Mouse (Mus musculus) heart, adult 18-20 months (tissue): ENCODE results near the gene Mast4. TPM values are rescaled to one million over a fixed set of nuclear protein-coding genes. Genes with fewer than 3 reads are reported as not detected.
A peak's percentile ranks its signal among the peaks of the same experiment; 100 is the strongest.

Source experiments
- DNase-seq, 2 experiments: peaks; one replicate each; pipeline ENCODE4 v3.0.0; 2021 to 2022; ENCODE audit warnings: mixed read lengths in 1 of 2
- total RNA-seq, 2 experiments: library from RNA; stranded (reverse); gene quantifications; 2 replicates each; pipeline ENCODE4 v1.2.3; 2021

Mast4 gene
- total RNA-seq, 2 experiments from 2014 or later: 21.4 to 30.3 TPM

DNA sequence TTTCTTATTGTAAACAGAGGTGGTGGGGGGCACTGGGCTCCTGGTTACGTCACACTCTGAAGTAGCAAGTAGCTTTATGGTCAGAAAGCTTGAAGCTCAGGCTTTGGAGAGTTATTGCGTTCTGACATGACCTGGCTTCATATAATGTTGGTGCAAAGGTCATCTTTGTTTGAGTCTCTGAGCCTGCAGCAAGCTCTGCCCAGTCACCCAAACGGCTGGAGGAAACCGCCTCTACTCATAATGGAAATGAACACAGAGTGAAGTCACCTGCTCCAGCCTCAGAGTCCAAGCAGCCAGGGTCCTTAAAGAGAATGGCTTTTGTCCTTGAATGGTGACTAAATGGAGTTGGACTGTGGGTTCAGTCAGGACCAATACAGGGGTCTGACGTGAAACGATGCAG lies 529.1 kb downstream of the Mast4 start:
- no peak for DNase-seq

DNA sequence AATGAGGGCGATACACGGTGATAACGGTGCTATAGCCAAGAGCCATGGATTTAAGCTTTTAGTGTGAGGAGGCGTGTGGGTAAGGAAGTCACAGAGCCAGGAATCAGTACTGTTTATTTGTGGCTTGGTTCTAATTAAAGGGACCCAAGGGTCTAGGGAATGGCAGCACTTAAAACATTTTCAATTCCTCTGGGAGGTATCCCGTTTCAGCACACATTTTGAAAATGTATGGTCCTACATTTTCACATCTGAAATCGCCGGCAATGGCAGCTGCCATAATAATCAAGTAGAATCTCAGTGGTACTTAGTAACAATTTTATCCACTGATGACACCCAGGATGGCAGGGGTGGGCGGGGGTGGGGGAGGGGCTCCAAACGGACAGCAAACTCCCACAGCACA lies 531.1 kb downstream of the Mast4 start:
- DNase-seq: no peak

DNA sequence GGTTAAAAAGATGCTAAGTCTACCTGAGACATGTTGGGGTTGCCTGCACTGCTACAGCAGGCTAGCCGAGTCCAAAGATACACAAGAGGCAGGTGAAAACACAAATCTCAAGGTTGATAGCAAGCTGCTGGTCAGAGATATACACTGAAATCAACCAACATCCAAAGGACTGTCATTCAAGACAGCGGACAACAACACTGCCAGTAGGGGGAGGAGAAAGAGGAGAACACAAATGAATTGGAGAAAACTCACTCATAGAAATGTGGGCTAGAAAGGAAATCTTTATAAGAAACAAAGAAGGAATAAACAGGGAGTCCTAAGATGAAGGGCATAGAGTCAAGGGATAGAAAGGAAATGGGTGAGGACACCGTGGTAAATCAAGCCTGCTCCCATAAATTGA lies 542.1 kb downstream of the Mast4 start:
- no peak for DNase-seq

DNA sequence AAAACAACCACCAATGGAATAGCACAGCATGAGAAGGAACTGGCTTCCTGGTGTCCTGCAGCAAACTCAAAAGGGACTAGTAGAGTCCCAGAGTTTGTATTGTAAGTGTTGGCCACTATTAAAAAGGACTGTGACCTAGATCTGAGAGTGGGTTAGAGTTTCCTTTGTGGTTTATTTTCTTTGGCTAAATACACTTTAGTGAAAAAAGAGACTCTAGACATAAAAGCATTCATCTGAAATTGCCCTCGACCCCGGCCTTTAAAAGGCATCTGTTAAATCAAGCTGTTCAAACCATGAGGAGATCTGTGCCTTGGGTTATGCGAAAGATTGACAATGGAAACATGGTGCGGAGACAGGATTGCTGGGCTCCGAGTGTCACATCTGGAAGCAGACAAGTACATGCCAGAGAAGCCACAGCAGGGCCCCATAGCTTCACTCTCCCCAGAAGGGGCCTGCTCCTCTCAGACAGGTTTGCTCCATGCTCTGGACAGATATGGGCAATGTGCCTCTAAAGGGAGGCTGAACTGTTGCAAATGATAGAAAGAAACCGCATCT lies 543.6 kb downstream of the Mast4 start:
- no peak for DNase-seq

DNA sequence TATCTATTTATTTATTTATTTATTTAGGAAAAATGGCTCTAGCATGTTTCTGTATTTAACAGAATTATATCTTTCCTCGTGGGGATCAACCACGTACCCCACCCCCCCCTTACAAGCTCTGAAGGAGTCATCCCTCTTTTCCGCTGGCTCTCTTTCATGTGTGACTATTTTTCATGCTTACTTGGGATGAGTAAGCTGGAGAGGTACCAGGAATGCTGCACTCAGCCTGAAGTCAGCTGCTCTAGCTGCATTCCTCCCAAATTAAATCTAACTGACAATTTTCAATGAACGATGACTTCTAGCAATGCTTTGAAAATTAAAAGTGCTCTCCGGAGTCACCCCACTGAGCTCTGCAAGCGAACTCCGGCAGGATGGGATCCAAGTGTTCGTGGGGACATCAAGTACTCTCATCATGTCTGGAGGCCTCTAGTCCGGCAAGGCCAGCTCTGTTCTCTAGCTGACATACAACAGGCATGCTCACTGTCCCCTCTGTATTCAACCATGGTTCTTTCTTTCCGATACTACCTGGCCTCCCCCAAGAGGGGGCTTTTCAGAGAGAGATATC lies 547.5 kb downstream of the Mast4 start:
- no peak for DNase-seq

DNA sequence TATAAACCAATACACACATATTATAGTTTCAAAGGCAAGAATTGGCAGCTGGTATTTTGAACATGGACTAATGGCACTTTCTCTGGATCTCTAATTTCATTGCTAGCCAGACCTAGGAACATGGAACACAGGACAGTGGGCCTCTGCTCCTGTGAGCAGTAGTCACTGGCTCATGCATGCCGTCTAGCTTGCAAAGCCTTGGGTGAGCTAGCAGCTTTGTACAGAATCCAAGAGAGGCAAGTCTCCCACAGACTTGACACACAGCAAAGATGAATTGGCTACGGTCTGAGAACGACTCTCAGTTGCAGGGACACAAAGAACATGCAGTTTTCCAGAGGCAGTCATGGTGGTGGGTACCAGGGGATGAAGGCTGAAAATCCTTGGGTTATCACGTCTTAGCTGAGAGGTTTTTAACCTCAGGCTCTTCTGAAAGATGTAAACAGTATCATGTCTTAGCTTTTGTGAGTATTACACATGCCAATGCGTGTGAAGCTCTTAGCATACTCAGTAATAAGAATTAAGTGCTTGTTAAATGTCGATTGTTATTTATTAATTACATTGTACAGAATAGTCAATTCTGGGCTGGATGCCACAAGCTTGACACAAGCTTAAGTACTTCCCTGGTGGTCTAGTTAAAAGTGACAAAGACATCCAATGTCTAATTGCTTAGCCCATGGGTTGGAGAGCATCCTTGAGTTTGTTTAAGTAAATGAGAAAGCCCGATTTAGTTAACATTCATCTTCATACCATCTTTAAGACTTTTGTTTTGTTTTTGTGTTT lies 550.6 kb downstream of the Mast4 start:
- DNase-seq: no peak

DNA sequence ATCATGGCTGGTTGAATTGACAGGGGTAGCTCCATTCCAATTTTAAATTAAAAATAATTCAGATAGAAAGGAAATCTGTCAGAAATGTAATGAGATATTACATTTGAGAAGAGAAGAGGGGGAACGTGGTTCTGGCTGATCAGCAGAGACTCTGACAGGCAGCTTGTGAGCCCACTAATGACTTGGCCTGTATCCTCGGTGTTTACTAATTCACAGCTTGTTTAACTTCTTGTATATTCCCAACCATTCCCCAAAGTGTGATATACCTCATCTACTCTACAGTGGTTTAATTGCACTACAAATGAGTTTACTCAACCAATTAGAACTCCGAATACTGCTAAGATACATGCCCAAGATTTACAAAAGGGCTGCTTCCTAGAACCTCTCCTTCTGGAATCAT lies 555.0 kb downstream of the Mast4 start:
- no peak for DNase-seq

DNA sequence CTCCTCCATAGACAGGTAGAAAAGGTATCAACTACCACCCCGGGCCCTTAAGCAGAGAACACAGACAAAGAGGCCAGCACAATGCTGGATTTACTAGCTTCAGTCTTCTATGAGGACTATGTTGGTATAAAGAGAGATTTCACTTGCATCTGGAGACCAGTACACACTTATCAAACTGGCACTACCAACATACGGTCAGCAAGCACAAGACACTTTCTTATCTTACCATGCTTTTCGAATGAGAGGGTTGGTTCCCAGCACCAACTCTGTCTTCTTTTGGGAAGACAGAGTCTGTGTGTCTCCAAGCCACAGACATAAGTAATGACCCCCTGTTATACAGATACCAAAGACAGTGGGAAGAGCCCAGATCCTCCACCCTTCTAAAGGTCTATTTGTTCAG lies 555.4 kb downstream of the Mast4 start:
- DNase-seq: no peak

DNA sequence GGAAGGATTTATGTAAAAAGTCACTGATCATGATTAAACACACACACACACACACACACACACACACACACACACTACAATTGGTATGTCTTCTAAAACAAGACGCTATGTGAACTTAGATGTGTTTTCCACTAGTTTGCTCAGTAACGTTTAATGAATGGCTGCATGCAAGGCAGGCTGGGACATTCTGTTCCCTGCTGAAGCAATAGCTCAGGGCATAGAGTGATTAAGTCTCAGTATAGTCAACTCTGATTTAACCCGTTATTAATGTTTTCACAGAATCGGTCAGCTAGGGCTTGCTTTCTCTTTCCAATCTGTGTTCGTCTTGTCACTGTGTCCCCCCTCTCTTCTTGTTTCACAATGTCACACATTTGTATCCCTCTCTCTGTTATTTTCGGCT lies 558.8 kb downstream of the Mast4 start:
- DNase-seq: no peak

DNA sequence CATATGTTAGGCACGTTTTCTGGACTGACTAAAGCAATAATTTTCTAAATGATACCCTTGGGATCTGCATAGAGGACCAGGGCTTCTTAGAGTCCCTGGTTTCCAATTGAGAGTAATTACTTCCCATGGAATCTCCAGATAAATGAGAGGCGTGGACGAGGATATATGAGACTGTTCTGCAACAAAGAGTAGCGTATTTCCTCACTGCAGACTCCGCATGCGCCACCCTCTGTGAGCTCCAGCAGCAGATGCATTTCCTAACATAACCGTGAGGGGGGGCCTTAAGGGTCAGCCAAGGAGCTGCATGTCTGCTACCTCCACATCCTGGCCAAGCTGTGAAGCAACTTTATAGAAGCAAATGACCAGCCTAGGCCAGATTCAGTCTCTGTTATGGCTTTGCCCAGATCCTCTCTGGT lies 559.5 kb downstream of the Mast4 start:
- no peak for DNase-seq

DNA sequence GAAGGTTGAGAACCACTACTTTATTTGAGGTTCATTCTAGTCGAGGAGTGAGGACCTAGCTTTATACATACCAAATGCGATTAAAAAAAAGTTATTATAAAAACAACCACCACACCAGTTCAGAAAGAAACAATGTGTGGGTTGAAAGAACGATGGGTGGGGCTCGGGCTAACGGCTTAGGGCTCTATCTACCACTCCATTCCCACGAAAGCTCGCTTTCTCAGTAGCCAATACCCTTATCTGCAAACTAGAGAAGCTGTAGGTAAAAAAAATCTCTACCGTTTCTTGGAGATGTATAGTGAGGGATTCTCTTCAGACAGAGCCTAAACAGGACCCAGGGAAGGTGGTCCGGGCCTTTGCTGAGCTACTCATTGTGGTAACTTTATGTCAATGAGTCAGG lies 561.1 kb downstream of the Mast4 start:
- no peak for DNase-seq

DNA sequence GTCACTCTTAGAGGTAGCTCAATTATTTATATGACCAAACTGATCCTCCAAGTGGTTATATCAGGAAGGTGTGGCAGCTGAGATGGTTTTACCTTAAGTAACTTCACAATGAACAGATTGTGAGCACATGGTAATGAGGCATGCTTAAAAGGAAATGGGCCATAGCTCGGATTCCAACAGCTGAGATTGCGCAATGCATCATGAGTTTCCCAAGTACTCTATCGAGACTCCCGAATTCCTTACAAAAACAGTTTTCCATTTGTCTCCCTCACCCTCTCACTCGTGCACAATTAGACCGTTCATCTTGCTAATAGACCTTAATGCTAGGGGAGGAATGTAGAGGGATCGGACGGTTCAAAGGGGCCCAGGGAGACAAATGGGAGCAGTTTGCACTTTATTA lies 564.1 kb downstream of the Mast4 start:
- peak; percentile 56 for DNase-seq

DNA sequence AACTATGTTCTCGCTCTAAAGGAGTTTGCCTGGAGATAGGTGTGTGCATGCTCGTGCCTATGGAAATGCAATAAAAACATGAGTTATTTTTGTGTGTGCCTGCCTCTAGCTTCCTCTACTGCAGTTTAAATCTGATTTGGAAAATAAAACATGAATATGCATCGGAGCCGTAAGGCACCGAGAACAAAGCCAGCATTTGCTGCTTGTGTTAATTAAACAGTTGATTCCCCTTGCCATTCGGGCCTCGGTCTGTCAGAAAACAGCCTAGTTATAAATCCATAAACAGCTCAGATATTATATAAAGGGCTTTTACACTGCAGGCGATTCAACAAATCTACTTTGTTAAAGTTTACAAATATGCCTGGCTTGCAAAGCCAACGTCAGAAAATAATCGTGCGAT lies 565.8 kb downstream of the Mast4 start:
- DNase-seq: no peak

DNA sequence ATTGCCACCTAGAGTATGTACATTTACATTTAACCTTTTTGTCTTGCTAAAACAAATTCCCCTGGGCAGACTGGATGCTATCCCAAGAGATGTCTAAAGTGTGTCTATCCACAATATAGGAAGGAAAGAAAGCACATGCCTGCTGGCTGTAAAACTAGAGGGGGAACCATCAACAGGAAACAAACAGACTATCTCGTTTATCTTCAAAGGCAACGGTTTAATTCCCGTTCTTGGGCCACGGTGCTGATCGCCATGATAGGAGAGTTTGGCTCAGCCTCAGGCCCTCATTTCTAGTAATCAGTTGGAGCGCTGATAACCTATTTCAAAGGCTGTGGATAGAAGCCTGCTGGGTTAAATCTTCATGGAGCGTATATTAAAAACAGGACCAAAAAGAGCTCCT lies 567.2 kb downstream of the Mast4 start:
- no peak for DNase-seq

DNA sequence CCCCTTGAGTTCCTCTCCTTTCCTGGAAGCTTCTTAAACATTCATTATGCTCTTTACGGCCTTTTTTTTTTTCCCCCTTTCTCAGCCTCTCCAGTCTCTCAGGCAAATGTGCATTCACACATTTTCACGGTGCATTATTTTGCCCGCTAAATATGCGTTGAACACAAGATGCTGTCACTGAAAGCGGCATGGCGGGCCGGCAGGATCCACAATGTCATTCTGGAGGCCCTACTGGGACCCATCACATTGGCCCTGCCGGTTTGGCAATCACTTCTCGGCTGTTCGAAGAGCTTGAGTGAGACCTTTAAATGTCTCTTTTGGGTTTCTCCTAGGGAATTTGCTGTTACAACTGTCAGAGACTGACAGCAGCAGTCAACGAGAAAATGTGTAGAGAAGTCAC lies 569.1 kb downstream of the Mast4 start:
- DNase-seq: no peak

DNA sequence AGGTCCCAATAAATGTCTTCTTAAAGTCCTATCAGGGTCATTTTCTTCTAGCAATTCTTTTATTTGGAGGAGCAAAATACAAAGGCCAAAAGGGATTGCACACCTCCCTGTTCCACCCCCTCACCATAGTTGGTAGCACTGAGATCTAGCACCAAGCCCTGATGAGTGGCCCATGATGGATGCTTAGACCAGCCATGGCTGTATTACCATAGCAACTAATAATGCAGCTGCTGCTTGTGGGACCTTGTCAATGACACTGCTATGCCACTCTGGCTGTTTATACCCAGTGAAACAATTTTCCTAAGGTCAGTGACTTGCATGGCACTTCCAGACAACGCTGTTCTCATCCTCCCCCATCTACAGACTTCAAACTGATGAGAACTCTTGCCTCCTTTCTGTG lies 570.1 kb downstream of the Mast4 start:
- no peak for DNase-seq

DNA sequence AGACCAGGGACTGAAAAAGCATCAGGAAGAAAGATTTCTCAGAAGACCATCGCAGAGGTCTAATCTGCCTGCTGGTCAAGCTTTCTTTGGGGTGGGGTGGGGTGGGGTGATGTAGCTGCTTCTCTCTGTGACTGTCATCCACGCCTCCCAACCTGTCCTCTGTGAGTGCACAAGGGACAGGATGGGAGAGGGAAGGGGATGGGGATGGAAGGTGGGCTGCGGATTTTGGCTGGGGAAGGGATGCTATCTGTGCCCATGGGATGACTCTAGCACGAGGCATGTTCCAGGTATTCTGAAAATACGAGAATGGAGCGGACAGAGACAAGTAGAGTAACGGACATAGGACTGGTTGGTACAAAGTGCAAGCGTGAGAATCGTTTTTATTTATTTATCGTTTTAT lies 572.1 kb downstream of the Mast4 start:
- DNase-seq: no peak

DNA sequence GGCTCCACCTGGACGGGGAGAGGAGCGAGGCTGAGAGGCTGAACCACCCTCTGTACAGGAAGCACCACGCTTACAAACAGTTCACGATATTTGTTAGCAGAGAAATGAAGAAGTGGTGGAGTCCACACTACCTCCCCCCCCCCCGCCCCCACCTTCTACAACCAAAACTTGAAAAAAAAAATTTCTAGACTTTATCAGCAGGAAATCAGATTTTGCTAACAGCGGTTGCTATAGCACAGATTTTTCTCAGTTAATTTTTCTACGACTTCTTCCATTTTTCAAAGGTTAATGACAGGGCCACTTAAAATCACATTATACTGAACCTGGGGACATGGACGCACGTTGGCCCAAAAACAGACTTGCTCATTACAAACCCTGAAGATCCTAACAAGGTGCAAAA lies 572.9 kb downstream of the Mast4 start:
- no peak for DNase-seq

DNA sequence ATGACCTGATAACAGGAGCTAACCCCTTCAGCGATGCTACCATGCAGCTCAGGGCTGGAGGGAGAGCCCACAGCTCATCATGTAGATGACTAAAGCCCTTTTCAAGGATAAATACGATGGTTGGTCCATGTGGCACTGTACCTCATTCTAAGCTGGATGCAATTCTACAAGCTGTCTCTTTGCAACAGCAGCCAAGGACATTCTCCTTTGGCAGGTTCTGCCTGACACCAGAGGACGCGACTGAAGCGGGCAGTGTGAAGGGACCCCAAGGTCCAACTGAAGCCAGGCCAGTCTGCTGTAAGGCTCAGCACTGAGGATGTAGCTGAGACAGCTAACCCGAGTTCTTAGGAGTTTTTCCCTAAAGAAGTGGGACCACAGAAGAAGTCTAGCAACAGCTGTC lies 576.3 kb downstream of the Mast4 start:
- no peak for DNase-seq

DNA sequence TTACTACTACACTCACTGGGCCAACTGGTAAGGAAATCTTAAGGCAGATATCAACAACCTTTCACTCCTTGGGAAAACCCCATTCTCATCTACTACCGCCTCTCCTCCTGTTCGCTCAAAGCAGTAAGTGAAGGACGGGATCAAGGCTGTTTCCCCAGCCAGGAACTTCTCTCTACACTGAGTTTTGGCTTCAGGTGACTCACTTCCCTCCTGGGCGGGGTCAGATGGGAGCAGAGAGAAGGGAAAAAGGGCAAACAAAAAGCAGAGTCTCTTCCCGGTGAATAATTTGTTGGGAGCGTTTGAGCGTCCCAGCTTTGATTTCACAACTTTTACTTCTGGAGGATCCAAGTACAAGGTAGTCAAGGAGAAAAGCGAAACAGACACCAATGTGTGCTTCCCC lies 578.2 kb downstream of the Mast4 start:
- DNase-seq: no peak

DNA sequence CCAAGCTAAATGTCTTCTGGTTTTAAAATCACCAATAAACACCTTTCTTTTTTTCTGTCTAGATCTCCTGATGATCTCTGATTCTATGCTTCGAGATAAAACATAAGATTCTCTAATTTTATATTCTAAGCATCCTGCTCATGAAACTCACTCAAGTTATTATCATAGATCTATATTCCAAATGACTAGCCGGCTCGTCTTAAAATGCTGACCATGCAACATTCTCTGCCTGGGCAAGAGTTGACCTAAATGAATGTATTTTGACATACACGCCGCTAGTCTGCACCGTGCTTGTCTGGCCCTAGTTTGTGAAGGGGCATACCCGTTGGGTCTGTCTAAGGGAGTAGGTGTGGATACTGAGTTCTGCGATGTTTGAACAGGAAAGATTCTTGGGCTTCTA lies 579.2 kb downstream of the Mast4 start:
- DNase-seq: no peak

DNA sequence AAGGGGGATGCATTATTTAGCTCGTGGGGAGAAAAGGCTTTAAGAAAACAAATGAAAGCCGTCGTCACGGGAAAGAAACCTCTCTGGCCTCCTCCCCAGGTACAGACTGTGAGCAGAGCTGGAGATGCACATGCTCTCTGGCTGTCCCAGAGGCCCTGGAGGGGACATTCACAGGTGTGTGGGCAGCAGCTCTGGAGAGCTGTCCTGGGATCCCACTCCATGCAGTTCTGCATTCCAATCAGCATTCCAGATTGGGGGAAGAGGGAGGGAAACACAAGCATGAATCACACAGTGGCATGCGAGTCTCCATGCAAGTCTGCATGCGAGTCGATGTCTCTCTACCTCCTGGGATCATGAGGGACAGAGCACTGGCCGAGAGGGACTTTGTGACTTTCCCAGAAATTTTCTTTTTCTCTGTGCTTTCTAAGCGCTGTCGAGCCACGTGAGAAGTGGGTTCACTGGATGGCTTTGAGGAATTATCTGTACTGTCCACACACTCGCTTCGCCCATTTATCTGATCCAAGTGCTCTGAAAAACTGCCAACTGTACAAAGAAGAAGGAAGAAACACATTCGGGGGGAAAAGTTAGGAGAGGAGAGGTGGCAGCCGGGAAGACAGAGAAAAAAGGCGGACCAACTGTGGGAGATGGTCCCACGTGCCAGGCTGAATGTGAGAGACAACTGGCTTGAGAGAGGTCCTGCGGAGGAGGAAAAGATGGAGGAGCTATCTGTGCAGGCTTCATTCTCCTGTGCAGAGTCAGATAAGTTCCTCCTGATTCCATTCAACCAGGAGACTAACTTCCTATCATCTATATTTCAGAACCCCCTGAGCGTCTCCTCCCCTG lies 580.4 kb downstream of the Mast4 start:
- no peak for DNase-seq

DNA sequence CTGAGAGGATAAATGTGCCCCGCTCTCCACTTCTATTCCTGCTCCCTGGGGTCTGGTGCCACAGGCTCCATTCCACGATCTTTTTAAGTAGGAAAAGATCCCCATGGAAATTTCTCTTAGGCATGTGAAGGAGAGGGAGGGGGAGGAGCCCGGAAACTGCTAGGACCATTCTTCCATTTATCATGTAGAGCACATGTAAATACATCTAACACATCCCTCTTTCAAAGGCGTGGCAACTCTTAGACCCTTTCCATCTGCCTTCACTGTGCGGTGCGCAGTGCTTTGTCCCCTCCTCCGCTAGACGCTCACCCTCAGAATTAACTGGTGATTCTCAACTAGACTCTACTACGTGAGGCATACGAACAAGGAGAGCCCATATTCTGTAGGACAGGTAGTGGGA lies 584.4 kb downstream of the Mast4 start:
- no peak for DNase-seq
